Mouse (Mus musculus): Measurements from ENCODE around the gene Cnot1. TPM values are rescaled to one million over a fixed set of nuclear protein-coding genes. Genes with fewer than 3 reads are reported as not detected.
A peak's percentile ranks its signal among the peaks of the same experiment; 100 is the strongest.

The Cnot1 gene
- total and polyA plus RNA-seq, 3 experiments, result 119 to 3,440 (median 259) TPM

DNA sequence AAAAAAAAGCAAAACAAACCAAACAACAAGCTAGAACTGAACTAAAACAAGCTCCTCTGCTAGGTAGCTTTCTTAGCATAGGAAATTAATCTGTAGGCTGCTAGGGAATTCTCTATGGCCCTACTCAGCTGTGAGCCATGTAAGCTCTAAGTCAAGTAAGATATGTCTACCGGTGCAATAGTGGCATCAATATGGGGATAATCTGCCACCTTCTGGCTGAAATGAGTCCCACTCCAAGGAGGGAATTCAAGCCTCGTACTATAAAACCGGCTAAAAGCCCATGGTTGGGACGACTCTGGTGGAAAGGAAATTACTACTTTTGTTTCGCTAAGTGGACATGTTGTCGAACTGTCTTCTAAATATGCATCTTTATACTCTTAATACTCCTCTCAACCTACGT is 68.7 kb downstream of the Cnot1 start:
- H3K4me3 ChIP-seq (ENCODE audit: control insufficient read depth in 1 of 2, insufficient read depth in 1 of 2, low read depth in 2 of 2, low read length in 2 of 2), result no peak overlapping the region
- TF ChIP-seq CTCF (IDR thresholded peaks at IDR 0.05 in 2 of 3, conservative IDR thresholded peaks at IDR 0.05 in 1 of 3; ENCODE audit: control insufficient read depth in 1 of 3, insufficient read depth in 1 of 3, low read depth in 2 of 3, low read length in 3 of 3, poor library complexity in 1 of 3, severe bottlenecking in 1 of 3) (peak in 2 of 3 experiments; percentile 6 to 28; a peak in 2 of 6 replicates), ELF1 (IDR thresholded peaks at IDR 0.05; ENCODE audit: low read depth, low read length) (no peak), CHD2 (IDR thresholded peaks at IDR 0.05; ENCODE audit: low read length) (no peak), SMC3 (IDR thresholded peaks at IDR 0.05; ENCODE audit: low read depth, low read length) (peak; percentile 18; the same call in 1 of the 2 replicates), EP300 (IDR thresholded peaks at IDR 0.05; ENCODE audit: low read depth in 1 of 2, low read length in 2 of 2) (no peak), POLR2AphosphoS2 (IDR thresholded peaks at IDR 0.05; ENCODE audit: low read length) (no peak), TBP (IDR thresholded peaks at IDR 0.05; ENCODE audit: low read depth, low read length) (no peak), JUND (IDR thresholded peaks at IDR 0.05; ENCODE audit: low read depth, low read length) (no peak), MAX (IDR thresholded peaks at IDR 0.05; ENCODE audit: low read length) (no peak)
- H3K4me1 ChIP-seq (ENCODE audit: control insufficient read depth in 1 of 2, insufficient read depth in 2 of 2, low read length in 2 of 2), result no peaks in the 10 kb centered on the region
- H3K27ac ChIP-seq (ENCODE audit: control insufficient read depth, low read depth, low read length), result no peak overlapping the region
- no peaks in the 10 kb centered on the region; the same call in 1 of the 2 replicates for H3K79me2 ChIP-seq (ENCODE audit: control insufficient read depth, insufficient read depth, low read length, poor library complexity)
- H3K27me3 ChIP-seq (ENCODE audit: control insufficient read depth in 1 of 2, insufficient read depth in 2 of 2, low read length in 2 of 2), result no peaks in the 10 kb centered on the region
- peak; percentile 21 for DNase-seq (ENCODE audit: low read depth, low spot score)
- no peak overlapping the region for H3K9ac ChIP-seq (ENCODE audit: control insufficient read depth, low read depth, low read length, poor library complexity, severe bottlenecking)
- no peaks in the 10 kb centered on the region for H3K9me3 ChIP-seq (replicated peaks; ENCODE audit: insufficient read depth, low read length)
- peaks cover 0 to 60% of the 10 kb centered on the region in 2 experiments; a peak in 2 of 4 replicates for H3K36me3 ChIP-seq (ENCODE audit: control insufficient read depth in 1 of 2, insufficient read depth in 2 of 2, low read length in 2 of 2)

DNA sequence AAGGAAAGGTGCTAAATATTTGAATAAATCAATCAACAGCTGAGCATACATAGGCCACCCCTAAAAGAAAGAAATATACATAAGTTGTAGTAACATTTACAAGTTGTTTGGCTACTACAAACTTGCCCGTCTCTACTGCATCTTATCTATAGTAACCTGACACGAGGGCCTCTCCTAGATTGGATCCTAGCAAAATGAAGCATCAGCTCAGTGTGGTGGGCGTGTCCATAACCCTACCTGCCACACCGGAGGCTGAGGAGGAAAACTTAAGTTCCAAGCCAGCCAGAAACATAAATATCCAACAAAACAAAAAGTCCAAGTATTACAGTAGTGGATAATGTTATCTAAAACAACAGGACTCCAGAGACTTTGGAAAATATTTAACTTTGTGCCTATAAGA is 79.6 kb downstream of the Cnot1 start:
- H3K4me3 ChIP-seq (ENCODE audit: control insufficient read depth in 1 of 2, insufficient read depth in 1 of 2, low read depth in 2 of 2, low read length in 2 of 2), result no peak overlapping the region
- H3K4me1 ChIP-seq (ENCODE audit: control insufficient read depth in 1 of 2, insufficient read depth in 2 of 2, low read length in 2 of 2), result no peaks in the 10 kb centered on the region
- no peak for DNase-seq (ENCODE audit: low read depth, low spot score)
- TF ChIP-seq RCOR1 (IDR thresholded peaks at IDR 0.05; ENCODE audit: low read depth, low read length) (no peak), MAZ (IDR thresholded peaks at IDR 0.05; ENCODE audit: low read depth, low read length) (no peak), EP300 (IDR thresholded peaks at IDR 0.05; ENCODE audit: low read depth in 1 of 2, low read length in 2 of 2) (0 out of 4 replicates have a peak, but pooled peaks of 1 of the 2 experiments have one; percentile 9)
- no peaks in the 10 kb centered on the region for H3K79me2 ChIP-seq (ENCODE audit: control insufficient read depth, insufficient read depth, low read length, poor library complexity)
- no peak overlapping the region for H3K9ac ChIP-seq (ENCODE audit: control insufficient read depth, low read depth, low read length, poor library complexity, severe bottlenecking)
- H3K27ac ChIP-seq (ENCODE audit: control insufficient read depth, low read depth, low read length), result no peak overlapping the region
- no peaks in the 10 kb centered on the region for H3K27me3 ChIP-seq (ENCODE audit: control insufficient read depth in 1 of 2, insufficient read depth in 2 of 2, low read length in 2 of 2)
- no peaks in the 10 kb centered on the region for H3K9me3 ChIP-seq (replicated peaks; ENCODE audit: insufficient read depth, low read length)
- H3K36me3 ChIP-seq (ENCODE audit: control insufficient read depth in 1 of 2, insufficient read depth in 2 of 2, low read length in 2 of 2), result peaks cover 0 to 54% of the 10 kb centered on the region in 2 experiments; a peak in 2 of 4 replicates

DNA sequence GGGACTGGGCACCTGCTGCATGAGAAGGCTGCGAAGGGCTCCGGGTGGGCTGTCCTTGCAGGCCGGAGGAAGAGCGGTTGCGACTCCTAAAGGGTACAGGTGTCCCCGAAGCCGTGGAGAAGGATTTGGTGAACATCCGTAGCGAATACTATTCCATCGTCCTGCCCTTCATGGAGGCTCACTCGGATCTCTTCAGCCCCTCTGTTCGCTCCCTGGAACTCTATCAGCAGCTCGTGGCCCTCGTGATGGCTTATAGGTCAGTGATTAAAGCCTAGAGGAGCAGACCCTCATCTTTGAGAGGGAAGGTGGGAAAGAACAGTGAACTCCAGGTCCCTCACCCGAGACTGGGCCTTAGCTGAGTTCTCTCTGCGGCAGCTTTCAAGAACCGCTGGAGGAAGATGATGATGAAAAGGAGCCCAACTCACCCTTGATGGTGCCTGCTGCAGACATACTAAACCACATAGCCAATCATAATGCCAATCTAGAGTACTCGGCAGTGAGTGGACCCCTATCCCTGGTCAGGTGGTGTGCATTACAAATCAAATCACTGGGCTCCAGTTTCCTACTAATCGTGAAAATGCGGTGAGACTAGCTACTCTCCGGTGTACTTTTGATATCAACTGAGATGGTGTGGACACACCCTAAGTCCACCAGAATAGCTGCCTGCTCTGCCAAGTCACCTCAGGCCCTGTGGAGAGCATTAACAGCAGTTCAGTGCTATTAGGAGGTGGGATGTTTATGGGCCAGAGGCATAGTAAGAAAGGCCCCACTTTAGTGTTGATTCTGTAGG is 90.5 kb downstream of the Cnot1 start:
- H3K4me1 ChIP-seq (ENCODE audit: control insufficient read depth in 1 of 2, insufficient read depth in 2 of 2, low read length in 2 of 2), result peaks cover 6 to 14% of the 10 kb centered on the region in 2 experiments
- H3K36me3 ChIP-seq (ENCODE audit: control insufficient read depth in 1 of 2, insufficient read depth in 2 of 2, low read length in 2 of 2), result peaks cover 5 to 15% of the 10 kb centered on the region in 2 experiments
- H3K9me3 ChIP-seq (replicated peaks; ENCODE audit: insufficient read depth, low read length), result no peaks in the 10 kb centered on the region
- DNase-seq (ENCODE audit: low read depth, low spot score), result peak; percentile 63
- peak overlapping the region; percentile 77 to 80 for H3K4me3 ChIP-seq (ENCODE audit: control insufficient read depth in 1 of 2, insufficient read depth in 1 of 2, low read depth in 2 of 2, low read length in 2 of 2)
- H3K9ac ChIP-seq (ENCODE audit: control insufficient read depth, low read depth, low read length, poor library complexity, severe bottlenecking), result peak overlapping the region; percentile 88
- no peaks in the 10 kb centered on the region for H3K27me3 ChIP-seq (ENCODE audit: control insufficient read depth in 1 of 2, insufficient read depth in 2 of 2, low read length in 2 of 2)
- H3K27ac ChIP-seq (ENCODE audit: control insufficient read depth, low read depth, low read length), result no peak overlapping the region
- peaks cover 18% of the 10 kb centered on the region for H3K79me2 ChIP-seq (ENCODE audit: control insufficient read depth, insufficient read depth, low read length, poor library complexity)
- no peak for TF ChIP-seq CHD1 (IDR thresholded peaks at IDR 0.05; ENCODE audit: low read depth, low read length)
- no peak for TF ChIP-seq KAT2A (conservative IDR thresholded peaks at IDR 0.05; ENCODE audit: low read depth, low read length)
- TF ChIP-seq USF2 (IDR thresholded peaks at IDR 0.05; ENCODE audit: borderline replicate concordance in 1 of 2, insufficient read depth in 1 of 2, low read depth in 1 of 2, low read length in 2 of 2), result no peak
- TF ChIP-seq MAFK (IDR thresholded peaks at IDR 0.05; ENCODE audit: borderline replicate concordance, low read depth, low read length), result no peak
- no peak for TF ChIP-seq POLR2AphosphoS5 (IDR thresholded peaks at IDR 0.05; ENCODE audit: borderline replicate concordance, low read depth, low read length)
- no peak for TF ChIP-seq EP300 (IDR thresholded peaks at IDR 0.05; ENCODE audit: low read depth in 1 of 2, low read length in 2 of 2)
- TF ChIP-seq GATA1 (IDR thresholded peaks at IDR 0.05; ENCODE audit: low read depth, low read length), result no peak
- TF ChIP-seq ZNF384 (IDR thresholded peaks at IDR 0.05; ENCODE audit: low read depth, low read length), result no peak
- TF ChIP-seq ZKSCAN1 (IDR thresholded peaks at IDR 0.05; ENCODE audit: low read depth, low read length), result no peak
- no peak for TF ChIP-seq MEF2A (IDR thresholded peaks at IDR 0.05; ENCODE audit: extremely low read depth, insufficient replicate concordance, low read depth, low read length, poor library complexity, severe bottlenecking)
- TF ChIP-seq USF1 (IDR thresholded peaks at IDR 0.05; ENCODE audit: low read depth, low read length), result no peak
- no peak for TF ChIP-seq RAD21 (IDR thresholded peaks at IDR 0.05; ENCODE audit: low read depth, low read length)
- 0 out of 2 replicates have a peak, but pooled peaks have one; percentile 42 for TF ChIP-seq RCOR1 (IDR thresholded peaks at IDR 0.05; ENCODE audit: low read depth, low read length)
- TF ChIP-seq ZMIZ1 (IDR thresholded peaks at IDR 0.05; ENCODE audit: low read depth, low read length), result no peak
- no peak for TF ChIP-seq MAZ (IDR thresholded peaks at IDR 0.05; ENCODE audit: low read depth, low read length)
- no peak for TF ChIP-seq ELF1 (IDR thresholded peaks at IDR 0.05; ENCODE audit: low read depth, low read length)
